Mouse (Mus musculus) left cerebral cortex, adult 11 months (tissue): Measurements from ENCODE around the gene Acap2.

Experiments
- DNase-seq: peaks from one replicate; pipeline ENCODE4 v3.0.0; 2022; ENCODE audit warnings: low spot score

Gene Acap2

GRCm38 (mm10) chr16:31200790-31201567, at the start of gene Acap2:
Gene Acap2, minus strand, starts transcription at chr16:31201245.
- peak; percentile 95 for DNase-seq

- no peak for DNase-seq
These were observed 48.4 kb upstream of the Acap2 start for GRCm38 (mm10) chr16:31249401-31249800.

GRCm38 (mm10) chr16:31248717-31249116, 47.7 kb upstream of the Acap2 start:
- no peak for DNase-seq

GRCm38 (mm10) chr16:31247442-31247841, 46.4 kb upstream of the Acap2 start:
- DNase-seq, result no peak

- DNase-seq, result no peak
These were observed 43.0 kb upstream of the Acap2 start for GRCm38 (mm10) chr16:31244053-31244452.

GRCm38 (mm10) chr16:31241433-31241832, 40.4 kb upstream of the Acap2 start:
- peak; percentile 54 for DNase-seq

- no peak for DNase-seq
These were observed 39.5 kb upstream of the Acap2 start for GRCm38 (mm10) chr16:31240569-31240968.

GRCm38 (mm10) chr16:31238281-31238680, 37.2 kb upstream of the Acap2 start:
- DNase-seq, result no peak

- no peak for DNase-seq
These were observed 34.6 kb upstream of the Acap2 start for GRCm38 (mm10) chr16:31235457-31236310.

- no peak for DNase-seq
These were observed 33.9 kb upstream of the Acap2 start for GRCm38 (mm10) chr16:31234808-31235456.

GRCm38 (mm10) chr16:31234356-31234755, 33.3 kb upstream of the Acap2 start:
- no peak for DNase-seq

- DNase-seq, result peak; percentile 64
These were observed 32.7 kb upstream of the Acap2 start for GRCm38 (mm10) chr16:31233541-31234339.

- no peak for DNase-seq
These were observed 32.1 kb upstream of the Acap2 start for GRCm38 (mm10) chr16:31233167-31233498.

GRCm38 (mm10) chr16:31232491-31233166, 31.6 kb upstream of the Acap2 start:
- DNase-seq, result no peak

GRCm38 (mm10) chr16:31231591-31231990, 30.5 kb upstream of the Acap2 start:
- no peak for DNase-seq

GRCm38 (mm10) chr16:31227746-31228145, 26.7 kb upstream of the Acap2 start:
- no peak for DNase-seq

- DNase-seq, result no peak
These were observed 14.2 kb upstream of the Acap2 start for GRCm38 (mm10) chr16:31215271-31215670.

GRCm38 (mm10) chr16:31213463-31213862, 12.4 kb upstream of the Acap2 start:
- no peak for DNase-seq

- no peak for DNase-seq
These were observed 10.5 kb upstream of the Acap2 start for GRCm38 (mm10) chr16:31211503-31211902.

- no peak for DNase-seq
These were observed 9.4 kb upstream of the Acap2 start for GRCm38 (mm10) chr16:31210453-31210852.

GRCm38 (mm10) chr16:31209911-31210310, 8.9 kb upstream of the Acap2 start:
- DNase-seq, result no peak
